Mouse (Mus musculus): ENCODE results near the gene Klhdc7a.

DNA sequence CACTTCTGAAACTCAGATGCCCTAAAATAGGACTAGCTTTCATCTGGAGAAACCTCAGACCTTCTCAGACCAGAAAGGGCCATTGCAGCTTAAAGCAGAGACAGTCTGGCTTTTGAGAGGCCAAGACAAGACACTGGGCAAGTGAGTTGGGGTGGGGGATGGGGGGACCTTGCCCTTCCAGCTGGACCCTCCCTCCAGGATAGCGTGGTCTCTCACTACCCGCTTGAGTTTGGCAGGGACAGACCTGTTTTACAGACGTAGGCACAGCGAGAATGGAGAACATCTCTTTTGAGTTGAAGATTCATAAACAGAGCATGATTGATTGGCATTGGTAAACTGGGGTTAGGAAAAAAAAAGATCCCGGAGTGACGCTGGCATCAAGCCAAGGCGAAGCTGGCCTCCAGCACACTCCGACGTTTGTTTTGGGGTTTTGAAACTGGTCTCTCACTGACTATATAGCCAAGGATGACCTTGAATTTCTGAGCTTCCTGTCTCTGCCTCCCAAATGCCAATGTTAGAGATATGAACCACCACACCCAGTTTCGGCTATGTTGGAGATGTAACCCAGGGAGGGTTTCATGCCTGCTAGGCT lies 7.0 kb downstream of the Klhdc7a start:
- TF ChIP-seq POLR2A (IDR thresholded peaks at IDR 0.05; ENCODE audit: low read depth, low read length) (no peak), CTCF (IDR thresholded peaks at IDR 0.05; ENCODE audit: borderline replicate concordance, insufficient read depth, low read length) (no peak)

All from embryonic fibroblast, embryonic 13.5 days (primary cell).